Mouse (Mus musculus): Measurements from ENCODE around the gene B4galt1.

GRCm38 (mm10) chr4:40854387-40854933, 655 bp upstream of the B4galt1 start:
- TF ChIP-seq CTCF (IDR thresholded peaks at IDR 0.05; ENCODE audit: low read depth, low read length) (no peak), GATA1 (IDR thresholded peaks at IDR 0.05; ENCODE audit: borderline replicate concordance, low read length) (no peak), POLR2AphosphoS5 (IDR thresholded peaks at IDR 0.05; ENCODE audit: insufficient replicate concordance, low read depth, low read length) (no peak), TAL1 (conservative IDR thresholded peaks at IDR 0.05; ENCODE audit: low read depth, low read length) (no peak)

All from G1E (cell line).